Mouse (Mus musculus) forebrain, postnatal 0 days (tissue): ENCODE data around the gene Aldh8a1. TPM values are rescaled to one million over a fixed set of nuclear protein-coding genes. Genes with fewer than 3 reads are reported as not detected.

Experiments used
- ATAC-seq: fragments of 200-750 bp; cut with Nextera tagmentation; 2 replicates; pipeline ENCODE4 v1.8.0; 2017; ENCODE audit warnings: mild to moderate bottlenecking, moderate library complexity
- DNase-seq: peaks from one replicate; pipeline ENCODE4 v3.0.0-alpha.2; 2015
- H3K27ac ChIP-seq: fragments of 300-500 bp; sonication (generic); 2 replicates; pipeline ENCODE4 v1.5.1; 2014; ENCODE audit warnings: low read depth, mild to moderate bottlenecking, antibody characterized with exemption, low read length, moderate library complexity, mixed read lengths
- H3K27me3 ChIP-seq: fragments of 300-500 bp; sonication (generic); 2 replicates; pipeline ENCODE4 v1.6.1; 2014; ENCODE audit warnings: mild to moderate bottlenecking, low read length, mixed read lengths; ENCODE audit not compliant: insufficient read depth
- H3K36me3 ChIP-seq: fragments of 300-500 bp; sonication (generic); 2 replicates; pipeline ENCODE4 v1.6.1; 2014; ENCODE audit warnings: mild to moderate bottlenecking, moderate library complexity; ENCODE audit not compliant: insufficient read depth
- H3K4me1 ChIP-seq: fragments of 300-500 bp; sonication (generic); 2 replicates; pipeline ENCODE4 v1.6.1; 2014; ENCODE audit warnings: antibody characterized with exemption; ENCODE audit not compliant: insufficient read depth
- H3K4me2 ChIP-seq: fragments of 300-500 bp; sonication (generic); 2 replicates; pipeline ENCODE4 v1.6.1; 2014; ENCODE audit warnings: low read depth, mild to moderate bottlenecking, moderate library complexity
- H3K4me3 ChIP-seq: fragments of 300-500 bp; sonication (generic); 2 replicates; pipeline ENCODE4 v1.5.1; 2014; ENCODE audit warnings: low read depth, low read length, mixed read lengths
- H3K9ac ChIP-seq: fragments of 300-500 bp; sonication (generic); 2 replicates; pipeline ENCODE4 v1.6.1; 2014; ENCODE audit warnings: mild to moderate bottlenecking
- H3K9me3 ChIP-seq: fragments of 300-500 bp; sonication (generic); 2 replicates; pipeline ENCODE4 v1.6.1; 2016; ENCODE audit warnings: low read length
- CTCF ChIP-seq: sonication (generic); IDR thresholded peaks from 2 replicates; pipeline ENCODE4 v1.5.1; 2016; ENCODE audit warnings: antibody characterized with exemption, control low read depth, low read depth
- WGBS: fragments of 180-500 bp; shearing (Covaris S2); extraction: QIAGEN DNeasy Blood & Tissue Kit; methylation state at CpG from one replicate; pipeline ENCODE4 v1.1.7; 2014; 5-methylcytosine and 5-hydroxymethylcytosine counted together
- polyA plus RNA-seq: library from polyadenylated mRNA; unstranded; fragments of >200 nt; fragmentation: Nextera tagmentation; extraction: Ambion mirVana; gene quantifications from 2 replicates; pipeline ENCODE4 v1.2.1, GENCODE M21; 2015
- total RNA-seq: library from RNA; depleted of rRNA; stranded (reverse); fragments of >200 nt; gene quantifications from 2 replicates; pipeline ENCODE4 v1.2.3, GENCODE M21; 2014

Gene Aldh8a1
- total and polyA plus RNA-seq, 2 experiments from 2014 or later = 0.10 TPM; not detected in 1

- H3K9ac ChIP-seq = no peak overlapping the region
- ATAC-seq (no peak), DNase-seq (no peak)
- H3K27ac ChIP-seq = no peak overlapping the region
- no peaks in the 10 kb centered on the region for H3K27me3 ChIP-seq
- no peaks in the 10 kb centered on the region for H3K36me3 ChIP-seq
- no peak overlapping the region for H3K4me2 ChIP-seq
- no peak overlapping the region for H3K4me3 ChIP-seq
- WGBS = 63% methylated on average over 2 of the region's 2 CpGs
- no peak for TF ChIP-seq CTCF
- no peaks in the 10 kb centered on the region for H3K9me3 ChIP-seq
- H3K4me1 ChIP-seq = no peaks in the 10 kb centered on the region
These were observed 23.4 kb downstream of the Aldh8a1 start for GRCm38 (mm10) chr10:21400453-21400852.

GRCm38 (mm10) chr10:21401259-21401658 lies 24.2 kb downstream of the Aldh8a1 start:
- DNase-seq (no peak), ATAC-seq (no peak)
- no peak overlapping the region for H3K9ac ChIP-seq
- no peaks in the 10 kb centered on the region for H3K27me3 ChIP-seq
- no peaks in the 10 kb centered on the region for H3K36me3 ChIP-seq
- H3K27ac ChIP-seq = no peak overlapping the region
- H3K4me3 ChIP-seq = no peak overlapping the region
- 72% methylated on average over 4 of the region's 4 CpGs for WGBS
- no peak for TF ChIP-seq CTCF
- no peak overlapping the region for H3K4me2 ChIP-seq
- no peaks in the 10 kb centered on the region for H3K9me3 ChIP-seq
- no peaks in the 10 kb centered on the region for H3K4me1 ChIP-seq

- no peak overlapping the region for H3K9ac ChIP-seq
- ATAC-seq (no peak), DNase-seq (no peak)
- TF ChIP-seq CTCF = no peak
- no peak overlapping the region for H3K27ac ChIP-seq
- no peaks in the 10 kb centered on the region for H3K27me3 ChIP-seq
- H3K36me3 ChIP-seq = no peaks in the 10 kb centered on the region
- no peaks in the 10 kb centered on the region for H3K4me1 ChIP-seq
- H3K4me2 ChIP-seq = no peak overlapping the region
- H3K4me3 ChIP-seq = no peak overlapping the region
- 94% methylated on average over 4 of the region's 4 CpGs for WGBS
- H3K9me3 ChIP-seq = no peaks in the 10 kb centered on the region
These were observed 27.7 kb downstream of the Aldh8a1 start for GRCm38 (mm10) chr10:21404822-21405221.

GRCm38 (mm10) chr10:21405707-21406534 lies 28.8 kb downstream of the Aldh8a1 start:
- Histone ChIP-seq H3K9ac (no peak overlapping the region), H3K27ac (no peak overlapping the region), H3K27me3 (no peaks in the 10 kb centered on the region), H3K4me1 (no peaks in the 10 kb centered on the region), H3K9me3 (no peaks in the 10 kb centered on the region), H3K36me3 (no peaks in the 10 kb centered on the region), H3K4me3 (no peak overlapping the region), H3K4me2 (no peak overlapping the region)
- TF ChIP-seq CTCF = no peak
- DNase-seq (no peak), ATAC-seq (no peak)
- whole genome bisulfite sequencing = 83% methylated on average over 11 of the region's 11 CpGs

- Histone ChIP-seq H3K36me3 (no peaks in the 10 kb centered on the region), H3K9me3 (no peaks in the 10 kb centered on the region), H3K4me2 (no peak overlapping the region), H3K4me1 (no peaks in the 10 kb centered on the region), H3K9ac (no peak overlapping the region), H3K27ac (no peak overlapping the region), H3K27me3 (no peaks in the 10 kb centered on the region), H3K4me3 (no peak overlapping the region)
- TF ChIP-seq CTCF = no peak
- no peak for ATAC-seq
- WGBS = 60% methylated on average over 5 of the region's 5 CpGs
- DNase-seq = no peak
These were observed 33.6 kb downstream of the Aldh8a1 start for GRCm38 (mm10) chr10:21410711-21411110.

GRCm38 (mm10) chr10:21411621-21412205 lies 34.6 kb downstream of the Aldh8a1 start:
- Histone ChIP-seq H3K36me3 (no peaks in the 10 kb centered on the region), H3K9me3 (no peaks in the 10 kb centered on the region), H3K27ac (no peak overlapping the region), H3K27me3 (no peaks in the 10 kb centered on the region), H3K4me2 (no peak overlapping the region), H3K9ac (no peak overlapping the region), H3K4me1 (no peaks in the 10 kb centered on the region), H3K4me3 (no peak overlapping the region)
- 72% methylated on average over 6 of the region's 6 CpGs for WGBS
- no peak for TF ChIP-seq CTCF
- DNase-seq = no peak
- no peak for ATAC-seq

GRCm38 (mm10) chr10:21415031-21415430 lies 37.9 kb downstream of the Aldh8a1 start:
- Histone ChIP-seq H3K4me1 (no peaks in the 10 kb centered on the region), H3K4me3 (no peak overlapping the region), H3K9me3 (no peaks in the 10 kb centered on the region), H3K36me3 (no peaks in the 10 kb centered on the region), H3K27me3 (no peaks in the 10 kb centered on the region), H3K9ac (no peak overlapping the region), H3K27ac (no peak overlapping the region), H3K4me2 (no peak overlapping the region)
- WGBS = 85% methylated on average over 4 of the region's 4 CpGs
- DNase-seq = no peak
- no peak for ATAC-seq
- TF ChIP-seq CTCF = no peak
